Mouse (Mus musculus): ENCODE data around the gene Sult2b1.

The Sult2b1 gene

DNA sequence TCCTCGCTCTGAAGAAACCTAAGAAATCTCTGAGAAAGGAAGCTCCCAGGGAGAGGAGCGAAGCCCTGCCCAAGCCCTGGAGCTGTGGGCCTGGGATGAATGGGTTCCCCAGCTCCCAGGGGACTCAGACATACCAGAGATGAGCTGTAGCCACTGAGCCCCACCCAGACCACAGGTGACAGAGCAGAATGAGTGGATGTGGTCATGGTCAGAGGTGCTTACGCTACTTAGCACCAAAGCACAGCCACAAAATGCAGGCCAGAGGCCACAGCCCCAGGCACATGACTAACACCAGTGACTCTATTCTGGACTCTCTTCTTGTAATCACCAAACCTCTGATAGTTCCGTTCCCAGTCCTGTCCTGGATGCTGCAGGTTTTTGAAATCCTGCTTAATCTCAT lies 13.4 kb downstream of the Sult2b1 start:
- in situ Hi-C loops (cut with MboI, MseI) = no loop called here

GRCm38 (mm10) chr7:45770427-45771082 lies 13.9 kb downstream of the Sult2b1 start:
- in situ Hi-C loops (cut with MboI, MseI) = no loop called here

GRCm38 (mm10) chr7:45767500-45767899 lies 17.0 kb downstream of the Sult2b1 start:
- in situ Hi-C loops (cut with MboI, MseI) = no loop called here

- in situ Hi-C loops (cut with MboI, MseI) = no loop called here
Measured at GRCm38 (mm10) chr7:45766764-45767163, 17.7 kb downstream of the Sult2b1 start.

DNA sequence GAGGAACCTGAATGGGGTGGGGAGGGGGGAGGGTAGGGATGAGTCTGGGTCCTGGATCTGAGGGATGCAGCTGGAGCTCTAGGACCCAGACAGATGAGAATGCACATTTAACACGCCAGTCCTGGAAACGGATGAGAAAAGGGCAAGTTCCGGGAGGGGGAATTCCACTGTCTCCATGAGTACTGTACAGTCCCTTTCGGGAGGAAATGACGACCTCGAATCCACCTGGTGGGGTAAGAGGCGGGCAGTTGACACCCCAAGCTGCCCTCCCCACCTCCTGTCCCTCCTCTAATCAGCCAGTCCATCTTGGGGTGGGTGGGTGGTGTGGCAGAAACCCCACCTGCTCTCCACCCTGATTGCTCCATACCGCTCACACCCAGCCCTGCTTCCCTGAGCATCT lies 18.5 kb downstream of the Sult2b1 start:
- in situ Hi-C loops (cut with MboI, MseI) = no loop called here

DNA sequence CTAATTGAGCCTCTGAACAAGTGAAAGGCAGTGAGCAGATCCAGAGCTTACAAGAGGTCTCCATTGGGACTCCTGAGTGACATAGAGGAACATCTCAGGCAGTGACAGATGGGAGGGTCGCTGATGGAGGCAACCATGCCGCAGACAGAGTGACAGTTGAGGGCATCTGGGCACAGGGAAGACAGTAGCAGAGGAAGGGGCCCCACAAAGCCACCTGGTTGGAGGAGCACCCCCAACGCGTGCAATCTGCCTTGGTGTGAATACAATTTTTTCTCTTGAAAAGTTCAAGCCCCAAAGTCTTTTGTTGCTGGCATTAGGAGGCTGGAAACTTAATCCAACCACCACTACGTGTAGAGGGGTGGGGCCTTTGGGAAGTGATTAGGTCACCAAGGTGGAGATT lies 24.3 kb downstream of the Sult2b1 start:
- in situ Hi-C loops (cut with MboI, MseI) = no loop called here

DNA sequence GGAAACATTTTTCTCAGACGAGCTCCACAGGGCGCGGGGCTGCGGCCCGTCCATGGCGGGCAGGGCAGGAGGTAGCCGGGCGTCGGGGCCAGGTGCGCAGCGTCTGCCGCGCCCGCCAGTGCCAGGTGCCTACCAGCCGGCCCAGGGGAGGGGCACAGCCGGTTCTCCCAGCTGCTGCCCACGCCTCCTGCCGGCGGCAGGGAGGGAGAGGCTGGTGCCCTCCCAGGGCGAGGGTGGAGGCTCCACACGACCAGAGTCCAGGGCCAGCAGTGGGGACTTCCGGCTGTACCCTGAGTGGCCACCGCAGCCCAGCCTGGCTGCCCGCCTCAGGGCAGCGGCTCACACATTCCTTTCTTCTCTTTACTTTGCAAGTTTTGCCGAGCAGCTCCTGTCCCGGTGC lies 25.1 kb downstream of the Sult2b1 start:
- in situ Hi-C loops (cut with MboI, MseI) = no loop called here

DNA sequence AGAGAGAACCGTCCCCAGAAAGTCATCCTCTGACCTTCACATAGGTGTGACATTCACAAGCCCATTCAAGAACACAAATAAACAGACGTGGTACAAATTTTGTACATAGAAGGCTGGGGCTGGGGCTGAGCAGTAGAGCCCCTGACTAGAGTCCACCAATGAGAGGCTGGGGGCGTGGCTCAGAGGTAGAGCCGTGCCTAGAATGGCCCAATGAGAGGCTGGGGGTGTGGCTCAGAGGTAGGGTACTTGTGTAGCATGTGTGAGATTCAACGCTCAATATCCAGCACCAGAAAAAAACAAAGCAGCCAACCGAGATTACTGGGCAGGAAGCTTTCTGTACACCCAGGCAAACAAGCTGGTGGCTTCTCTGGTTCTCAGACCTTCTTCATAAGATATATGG lies 28.8 kb downstream of the Sult2b1 start:
- in situ Hi-C loops (cut with MboI, MseI) = no loop called here

DNA sequence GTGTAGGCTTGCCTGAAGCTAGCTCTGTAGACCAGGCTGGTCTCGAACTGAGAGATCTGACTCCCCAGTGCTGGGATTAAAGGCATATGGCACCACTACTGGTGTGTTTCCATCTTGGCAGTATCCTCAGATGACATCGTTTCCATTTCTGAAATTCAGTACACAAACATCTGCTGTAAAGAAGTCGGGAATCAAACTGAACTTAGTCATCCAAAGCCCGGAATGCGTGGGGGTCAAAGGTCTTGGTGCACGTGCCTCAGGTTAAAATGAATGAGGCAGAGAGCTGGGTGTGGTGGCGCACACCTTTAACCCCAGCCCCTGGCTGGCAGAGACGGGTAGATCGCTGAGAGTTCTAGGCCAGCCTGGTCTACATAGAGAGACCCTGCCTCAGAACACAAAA lies 34.3 kb downstream of the Sult2b1 start:
- in situ Hi-C loops (cut with MboI, MseI) = no loop called here

DNA sequence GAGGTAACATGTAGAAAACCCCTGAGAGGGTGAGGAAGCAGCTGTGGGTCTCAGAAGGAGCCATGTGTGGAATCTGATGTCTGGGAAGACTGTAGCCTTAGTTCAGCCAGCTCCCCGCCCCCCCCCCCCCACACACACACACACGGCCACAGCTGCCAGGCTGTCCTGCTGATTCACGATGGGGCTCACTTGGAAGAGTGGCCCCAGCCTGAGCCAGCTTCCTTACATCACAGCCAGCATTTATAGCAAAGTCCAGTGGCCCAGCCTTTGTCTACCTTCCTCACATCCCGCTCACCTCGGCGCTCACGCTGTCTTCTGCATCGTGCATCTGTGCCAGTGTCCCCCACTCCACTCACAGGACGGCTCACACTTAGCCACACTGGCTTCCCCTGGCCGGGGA lies 35.1 kb downstream of the Sult2b1 start:
- in situ Hi-C loops (cut with MboI, MseI) = no loop called here

DNA sequence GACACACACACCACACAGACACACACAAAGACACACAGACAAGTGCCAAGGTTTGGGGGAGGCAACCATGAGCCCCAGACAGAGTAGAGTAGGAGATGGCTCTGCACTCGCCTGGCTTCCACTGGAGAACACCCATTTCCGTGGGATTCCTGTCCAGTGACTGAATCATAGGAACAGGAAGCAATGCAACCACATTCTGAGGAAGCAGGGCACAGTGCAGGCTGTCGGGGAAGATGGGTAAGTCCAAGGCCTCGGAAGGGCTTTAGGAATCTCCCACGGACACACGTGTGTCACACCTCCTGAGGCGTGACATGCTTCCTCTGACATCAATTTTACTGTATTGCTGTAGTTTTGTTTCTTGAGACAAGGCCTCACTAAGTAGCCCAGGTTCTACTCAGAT lies 36.4 kb downstream of the Sult2b1 start:
- in situ Hi-C loops (cut with MboI, MseI) = no loop called here

DNA sequence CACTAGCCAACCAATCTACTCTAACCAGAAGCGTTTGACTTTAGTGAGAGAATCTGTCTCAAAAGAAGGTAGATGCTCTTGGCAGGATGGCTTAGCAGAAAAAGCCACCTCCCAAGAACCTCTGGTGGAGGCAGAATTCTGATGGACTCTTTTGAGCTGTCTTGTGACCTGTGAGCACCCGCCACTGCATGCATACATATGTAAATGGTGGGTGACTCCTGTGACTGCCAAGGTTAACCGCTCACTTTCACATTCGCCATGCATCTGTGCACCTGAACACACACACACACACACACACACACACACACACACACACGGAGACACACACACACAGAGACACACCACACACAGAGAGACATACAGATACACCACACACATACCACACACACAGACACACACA lies 37.0 kb downstream of the Sult2b1 start:
- in situ Hi-C loops (cut with MboI, MseI) = no loop called here

- in situ Hi-C loops (cut with MboI, MseI) = no loop called here
Measured at GRCm38 (mm10) chr7:45746518-45746917, 38.0 kb downstream of the Sult2b1 start.

- in situ Hi-C loops (cut with MboI, MseI) = loop anchor here (5.0 kb wide), 1 partner anchor 178 kb away; the partner anchor contains the start of genes Ccdc114 and Emp3
Measured at GRCm38 (mm10) chr7:45744387-45744786, 40.1 kb downstream of the Sult2b1 start.

- in situ Hi-C loops (cut with MboI, MseI) = loop anchor here (5.0 kb wide), 1 partner anchor 180 kb away; the partner anchor contains the start of genes Ccdc114 and Emp3
Measured at GRCm38 (mm10) chr7:45742338-45742737, 42.1 kb downstream of the Sult2b1 start.

DNA sequence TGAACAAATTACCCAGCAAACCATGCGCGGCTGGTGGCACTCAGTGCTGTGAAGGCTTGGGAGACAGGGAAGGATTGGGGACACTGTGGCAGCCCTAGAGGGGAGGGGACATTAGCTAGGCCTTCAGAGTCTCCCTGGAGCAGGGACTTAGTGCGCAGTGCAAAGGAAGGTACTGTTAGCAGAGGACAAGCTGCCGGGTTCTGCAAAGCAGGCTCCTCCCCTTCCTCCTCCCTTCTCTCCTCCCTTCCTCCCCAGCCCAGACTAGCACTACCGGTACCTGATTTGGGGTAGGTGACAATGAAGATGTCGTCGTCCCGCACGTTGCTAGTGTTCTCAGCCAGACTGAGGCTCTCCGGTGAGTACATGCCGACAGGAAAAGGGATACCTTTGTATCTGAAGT lies 42.7 kb downstream of the Sult2b1 start:
- in situ Hi-C loops (cut with MboI, MseI) = loop anchor here (5.0 kb wide), 1 partner anchor 181 kb away; the partner anchor contains the start of genes Ccdc114 and Emp3

- in situ Hi-C loops (cut with MboI, MseI) = loop anchor here (5.0 kb wide), 1 partner anchor 181 kb away; the partner anchor contains the start of genes Ccdc114 and Emp3
Measured at GRCm38 (mm10) chr7:45741308-45741707, 43.2 kb downstream of the Sult2b1 start.

DNA sequence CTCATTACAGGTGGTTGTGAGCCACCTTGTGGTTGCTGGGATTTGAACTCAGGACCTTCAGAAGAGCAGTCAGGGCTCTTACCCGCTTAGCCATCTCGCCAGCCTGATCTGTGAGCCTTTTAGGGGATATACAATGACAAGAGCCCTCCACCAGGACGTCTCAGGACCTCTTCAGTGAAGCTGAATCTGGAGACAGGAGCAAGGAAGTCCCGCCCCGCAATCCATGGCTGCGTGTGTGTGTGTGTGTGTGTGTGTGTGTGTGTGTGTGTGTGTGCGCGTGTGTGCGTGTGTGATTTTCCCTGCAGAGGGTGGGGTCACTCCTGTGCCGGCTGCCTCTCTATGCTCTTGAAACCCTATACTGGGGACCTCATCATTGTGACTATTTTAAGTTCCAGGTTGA lies 44.6 kb downstream of the Sult2b1 start:
- in situ Hi-C loops (cut with MboI, MseI) = loop anchor here (5.0 kb wide), 1 partner anchor 182 kb away; the partner anchor contains the start of genes Ccdc114 and Emp3

DNA sequence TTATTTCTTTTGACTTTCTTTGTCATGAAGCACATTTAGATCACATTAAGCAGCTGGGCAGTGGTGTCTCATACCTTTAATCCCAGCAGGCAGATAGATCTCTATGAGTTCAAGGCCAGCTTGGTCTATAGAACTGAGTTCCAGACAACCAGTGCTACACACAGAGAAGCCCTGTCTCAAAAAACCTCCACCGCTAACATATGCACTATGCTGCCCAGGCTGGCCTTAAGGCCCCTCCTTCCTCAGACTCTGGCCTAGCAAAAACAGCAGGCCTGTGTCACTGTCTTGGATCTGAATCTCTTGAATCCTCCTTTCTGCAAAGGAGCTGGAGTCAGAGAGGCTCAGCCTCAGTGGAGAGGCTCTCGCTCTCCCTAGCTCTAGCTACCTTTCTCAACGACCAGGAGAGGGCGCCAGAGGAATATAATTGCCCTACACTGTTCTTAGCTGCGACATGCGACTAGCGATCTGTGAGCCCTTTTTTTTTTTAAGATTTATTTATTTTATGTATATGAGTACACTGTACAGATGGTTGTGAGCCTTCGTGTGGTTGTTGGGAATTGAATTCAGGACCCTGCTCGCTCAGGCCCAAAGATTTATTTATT lies 45.2 kb downstream of the Sult2b1 start:
- in situ Hi-C loops (cut with MboI, MseI) = no loop called here

GRCm38 (mm10) chr7:45733477-45733876 lies 51.0 kb downstream of the Sult2b1 start:
- in situ Hi-C loops (cut with MboI, MseI) = loop anchor here (5.0 kb wide), 2 partner anchors 79 to 209 kb away; partner anchors contain the start of gene Cyth2

GRCm38 (mm10) chr7:45730727-45731431 lies 53.6 kb downstream of the Sult2b1 start:
- in situ Hi-C loops (cut with MboI, MseI) = loop anchor here (5.0 kb wide), 2 partner anchors 81 to 211 kb away; partner anchors contain the start of gene Cyth2

GRCm38 (mm10) chr7:45727625-45728024 lies 56.8 kb downstream of the Sult2b1 start:
- in situ Hi-C loops (cut with MboI, MseI) = no loop called here
